Mouse (Mus musculus) right cerebral cortex, postnatal 10 days (tissue): ENCODE measurements at regions not wholly inside any gene's neighbourhood (a gene's known extent, or its start where the extent isn't known, plus 50 kb on each side); places are given as distances from the start of the nearest gene placed in this dataset.
A peak's percentile ranks its signal among the peaks of the same experiment; 100 is the strongest.
"Not testable (repeated sequence)": the region's sequence is repeated elsewhere in the genome, so short reads cannot be mapped to it uniquely, and the experiment has no call there.

ENCODE experiments used
- DNase-seq, 2 experiments: peaks; one replicate each; pipeline ENCODE4 v3.0.0; 2021; ENCODE audit warnings: low spot score in 2 of 2

GRCm38 (mm10) chr19:19770990-19771389 lies 619.8 kb downstream of the Anxa1 start:
- no peak for DNase-seq

- DNase-seq, result not testable (repeated sequence)
Measured at GRCm38 (mm10) chr19:19750069-19750599, 639.1 kb upstream of the Rorb start.

- DNase-seq, result no peak
Measured at GRCm38 (mm10) chr19:19747821-19748488, 637.0 kb upstream of the Rorb start.

- DNase-seq, result peak; percentile 23 to 24
Measured at GRCm38 (mm10) chr19:19719939-19720338, 608.9 kb upstream of the Rorb start.
